Mouse (Mus musculus): ENCODE results near the gene Rhov. TPM values are rescaled to one million over a fixed set of nuclear protein-coding genes. Genes with fewer than 3 reads are reported as not detected.

Gene Rhov
- total RNA-seq, 1 experiment from 2014 or later = not detected

- no peak for DNase-seq
Observed at GRCm38 (mm10) chr2:119292281-119292680, 21.2 kb upstream of the Rhov start.

- peak; percentile 38 for DNase-seq
Observed at GRCm38 (mm10) chr2:119289014-119289416, 17.9 kb upstream of the Rhov start.

- DNase-seq = peak; percentile 99
Observed at GRCm38 (mm10) chr2:119288270-119288882, 17.3 kb upstream of the Rhov start, which contains the start of gene Vps18. Gene Vps18 (plus strand): TSS chr2:119288740.

DNA sequence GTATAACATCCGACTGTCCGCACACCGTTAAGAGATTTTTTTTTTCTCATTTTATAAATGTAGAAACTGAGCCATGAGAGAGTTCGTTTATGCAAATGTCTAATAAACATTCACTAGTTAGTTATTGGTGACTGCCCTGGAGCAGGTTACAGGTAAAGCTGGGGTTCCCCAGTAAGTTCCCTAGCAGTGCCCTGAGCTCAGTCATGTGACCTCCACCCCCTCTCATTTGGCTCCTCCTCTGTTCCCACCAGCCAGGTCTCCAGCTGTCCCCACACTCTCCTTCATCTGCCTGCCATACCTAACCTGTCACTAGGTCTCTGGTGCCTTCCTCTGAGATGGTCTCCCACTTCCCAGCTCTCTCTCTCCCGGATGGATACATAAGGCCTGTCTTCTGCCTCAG is 16.3 kb upstream of the Rhov start:
- no peak for DNase-seq

- no peak for DNase-seq
Observed at GRCm38 (mm10) chr2:119281899-119282565, 11.0 kb upstream of the Rhov start.

GRCm38 (mm10) chr2:119277810-119278209 is 6.7 kb upstream of the Rhov start:
- DNase-seq = no peak

- DNase-seq = no peak
Observed at GRCm38 (mm10) chr2:119276926-119277325, 5.9 kb upstream of the Rhov start.

DNA sequence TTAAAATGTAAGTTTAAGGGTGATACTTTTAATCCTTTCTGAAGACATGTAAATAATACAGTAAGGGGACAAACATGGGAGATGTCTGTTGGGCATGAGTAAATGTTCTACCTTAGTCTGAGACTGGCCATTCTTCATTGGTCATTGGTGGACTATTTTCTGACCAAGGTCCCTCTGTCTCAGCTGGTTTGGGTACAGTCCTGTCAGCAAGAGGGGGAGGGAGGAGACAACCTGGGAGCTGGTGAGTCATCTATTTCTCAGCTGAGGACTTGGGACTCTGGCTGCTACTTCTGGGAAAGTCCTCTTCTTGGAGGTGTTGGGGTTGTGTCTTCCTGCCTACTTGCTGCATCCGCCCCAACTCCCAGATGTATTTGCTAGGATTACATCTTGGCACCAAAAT is 3.1 kb upstream of the Rhov start:
- DNase-seq = no peak

GRCm38 (mm10) chr2:119270286-119270642 is 808 bp downstream of the Rhov start:
- DNase-seq = no peak

- DNase-seq = no peak
Observed at GRCm38 (mm10) chr2:119263813-119264212, 7.3 kb downstream of the Rhov start.

- peak; percentile 95 for DNase-seq
Observed at GRCm38 (mm10) chr2:119262978-119263377, 8.1 kb downstream of the Rhov start.

DNA sequence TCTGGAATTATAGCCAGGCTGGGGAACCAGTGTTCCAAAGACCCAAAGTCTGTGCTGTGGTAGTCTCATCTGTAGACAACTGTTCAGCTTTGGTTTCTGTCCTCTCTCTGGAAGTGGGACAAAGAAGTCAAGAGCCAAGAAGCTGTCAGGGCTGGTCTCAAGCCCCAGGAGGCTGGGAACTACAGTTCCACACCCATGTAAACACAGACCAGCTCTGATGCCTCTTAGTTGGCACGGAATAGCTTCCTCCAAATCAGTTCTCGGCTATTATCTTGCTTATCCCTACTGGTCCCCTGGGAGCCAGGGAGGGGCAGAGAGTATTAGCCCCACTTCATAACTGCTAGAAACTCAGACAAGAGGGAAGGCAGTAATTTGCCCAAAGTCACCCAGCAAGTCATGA is 9.7 kb downstream of the Rhov start:
- DNase-seq = no peak

GRCm38 (mm10) chr2:119260518-119260917 is 10.6 kb downstream of the Rhov start:
- DNase-seq = no peak

- DNase-seq = no peak
Observed at GRCm38 (mm10) chr2:119254976-119255375, 16.1 kb downstream of the Rhov start.

- peak; percentile 94 for DNase-seq
Observed at GRCm38 (mm10) chr2:119250826-119251478, 20.1 kb downstream of the Rhov start.

GRCm38 (mm10) chr2:119250377-119250776 is 20.7 kb downstream of the Rhov start:
- DNase-seq = no peak

GRCm38 (mm10) chr2:119249592-119250061 is 21.4 kb downstream of the Rhov start:
- DNase-seq = no peak

DNA sequence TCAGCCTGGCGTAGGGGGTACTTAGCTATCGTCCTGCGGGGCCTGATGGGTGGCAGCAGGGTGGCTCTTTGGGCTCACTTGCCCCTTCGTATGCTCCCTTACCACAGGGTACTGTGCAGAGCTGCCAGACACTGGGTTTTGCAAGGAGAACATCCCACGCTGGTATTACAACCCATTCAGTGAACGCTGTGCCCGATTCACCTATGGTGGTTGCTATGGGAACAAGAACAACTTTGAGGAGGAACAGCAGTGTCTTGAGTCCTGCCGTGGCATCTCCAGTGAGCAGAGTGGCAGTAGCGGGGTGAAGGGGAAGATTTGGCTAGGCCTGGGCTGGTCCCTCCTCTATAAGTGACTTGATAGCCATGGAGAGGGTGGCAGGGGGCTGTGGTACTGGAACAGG is 23.2 kb downstream of the Rhov start:
- DNase-seq = no peak

- no peak for DNase-seq
Observed at GRCm38 (mm10) chr2:119245246-119245645, 25.8 kb downstream of the Rhov start.

DNA sequence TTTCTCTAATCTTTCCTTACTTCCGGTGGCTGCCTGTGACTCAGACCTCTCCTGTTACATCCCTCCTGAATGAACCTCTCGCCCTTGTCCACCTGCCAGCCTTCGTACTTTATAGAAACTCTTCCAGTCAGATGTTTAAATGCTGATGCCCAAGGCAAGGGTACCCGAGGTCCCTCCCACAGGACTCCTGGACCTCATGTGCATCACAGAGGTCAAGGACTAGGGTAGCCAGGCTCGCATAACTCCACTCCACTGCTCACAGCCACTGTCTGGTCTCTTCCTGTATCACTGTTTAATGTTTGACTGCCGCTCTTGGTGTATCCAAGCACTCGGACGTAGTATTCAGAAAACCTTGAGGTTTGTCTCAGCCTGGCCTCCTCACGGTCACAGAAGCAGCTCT is 28.5 kb downstream of the Rhov start:
- DNase-seq = no peak

- DNase-seq = no peak
Observed at GRCm38 (mm10) chr2:119240819-119241186, 30.3 kb downstream of the Rhov start.

DNA sequence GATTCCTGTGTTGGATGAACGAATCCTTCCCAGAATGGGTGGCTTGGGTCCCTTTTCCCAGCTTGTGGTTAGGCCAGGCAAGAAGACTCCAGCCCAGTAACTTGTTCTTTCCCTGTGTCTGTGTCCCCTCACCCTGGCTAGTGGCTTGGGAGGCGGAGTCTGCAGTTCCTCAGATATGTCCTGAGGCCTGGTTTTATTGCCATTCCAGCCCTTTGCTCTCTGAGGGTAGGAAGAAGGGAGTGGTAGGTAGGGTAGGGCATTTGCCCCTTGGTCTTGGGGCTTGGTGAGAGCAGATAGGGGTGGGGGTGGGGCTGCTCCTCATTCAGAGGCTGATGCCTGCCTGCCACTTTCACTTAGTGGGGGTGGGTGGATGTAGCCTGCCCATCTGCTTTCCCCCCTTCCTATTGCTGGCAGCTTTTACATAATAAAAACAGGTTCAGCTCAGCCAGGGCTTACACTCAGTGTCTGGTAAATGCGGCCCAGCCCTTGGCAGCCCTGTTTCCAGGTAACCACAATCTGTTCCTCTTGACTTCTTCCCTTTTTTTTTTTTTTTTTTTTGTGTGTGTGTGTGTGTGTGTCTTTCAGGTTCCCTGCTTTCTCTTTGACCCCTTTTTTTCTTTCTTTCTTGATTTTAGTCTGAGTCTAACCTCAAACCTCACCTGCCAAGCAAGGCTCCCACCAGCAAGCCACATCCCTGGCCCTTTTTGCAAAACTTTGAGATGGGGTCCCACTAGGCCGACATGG is 30.8 kb downstream of the Rhov start:
- DNase-seq = no peak

GRCm38 (mm10) chr2:119238671-119239070 is 32.4 kb downstream of the Rhov start:
- DNase-seq = no peak

All from adrenal gland, postnatal 14 days (tissue).